Mouse (Mus musculus): ENCODE measurements at regions not wholly inside any gene's neighbourhood (a gene's known extent, or its start where the extent isn't known, plus 50 kb on each side); places are given as distances from the start of the nearest gene placed in this dataset.

- DNase-seq, result no peak
These were observed 78.8 kb upstream of the Herc3 start for GRCm38 (mm10) chr6:58752496-58752895.

- no peak for DNase-seq
These were observed 74.8 kb upstream of the Herc3 start for GRCm38 (mm10) chr6:58756309-58757015.

- DNase-seq, result no peak
These were observed 73.9 kb upstream of the Herc3 start for GRCm38 (mm10) chr6:58757339-58757738.

GRCm38 (mm10) chr6:58770654-58771218, 60.5 kb upstream of the Herc3 start:
- DNase-seq, result peak; percentile 8 to 52

- no peak for DNase-seq
These were observed 59.3 kb upstream of the Herc3 start for GRCm38 (mm10) chr6:58772014-58772413.
